Mouse (Mus musculus) midbrain, embryonic 11.5 days (tissue): ENCODE measurements around the gene Vmn1r54. TPM values are rescaled to one million over a fixed set of nuclear protein-coding genes. Genes with fewer than 3 reads are reported as not detected.
"Not testable (repeated sequence)": the region's sequence is repeated elsewhere in the genome, so short reads cannot be mapped to it uniquely, and the experiment has no call there.

ENCODE experiments used
- ATAC-seq: fragments of 200-750 bp; cut with Nextera tagmentation; 2 replicates; pipeline ENCODE4 v1.8.0; 2017; ENCODE audit warnings: moderate TSS enrichment, moderate library complexity; ENCODE audit not compliant: low FRiP score
- DNase-seq: peaks from one replicate; pipeline ENCODE4 v3.0.0; 2015; ENCODE audit warnings: low spot score; ENCODE audit errors: missing footprints
- H3K27ac ChIP-seq: fragments of 300-500 bp; sonication (generic); 2 replicates; pipeline ENCODE4 v1.5.1; 2014; ENCODE audit warnings: low read depth, low read length
- H3K27me3 ChIP-seq: fragments of 300-500 bp; sonication (generic); 2 replicates; pipeline ENCODE4 v1.6.1; 2014; ENCODE audit warnings: mild to moderate bottlenecking, low read length, moderate library complexity, mixed read lengths; ENCODE audit not compliant: control insufficient read depth, insufficient read depth
- H3K36me3 ChIP-seq: fragments of 300-500 bp; sonication (generic); 2 replicates; pipeline ENCODE4 v1.6.1; 2014; ENCODE audit warnings: mild to moderate bottlenecking, low read length, moderate library complexity, mixed read lengths; ENCODE audit not compliant: control insufficient read depth, insufficient read depth
- H3K4me1 ChIP-seq: fragments of 300-500 bp; sonication (generic); 2 replicates; pipeline ENCODE4 v1.6.1; 2014; ENCODE audit warnings: low read length; ENCODE audit not compliant: control insufficient read depth, insufficient read depth
- H3K4me2 ChIP-seq: fragments of 300-500 bp; sonication (generic); 2 replicates; pipeline ENCODE4 v1.6.1; 2014; ENCODE audit warnings: mild to moderate bottlenecking, moderate library complexity
- H3K4me3 ChIP-seq: fragments of 300-500 bp; sonication (generic); 2 replicates; pipeline ENCODE4 v1.5.1; 2014; ENCODE audit warnings: low read depth, low read length
- H3K9ac ChIP-seq: fragments of 300-500 bp; sonication (generic); 2 replicates; pipeline ENCODE4 v1.6.1; 2014; ENCODE audit warnings: low read length
- H3K9me3 ChIP-seq: fragments of 300-500 bp; sonication (generic); 2 replicates; pipeline ENCODE4 v1.6.1; 2016; ENCODE audit warnings: low read length; ENCODE audit not compliant: control insufficient read depth
- WGBS: fragments of 180-500 bp; shearing (Covaris S2); extraction: QIAGEN DNeasy Blood & Tissue Kit; methylation state at CpG from one replicate; pipeline ENCODE4 v1.1.7; 2014; 5-methylcytosine and 5-hydroxymethylcytosine counted together
- polyA plus RNA-seq: library from polyadenylated mRNA; unstranded; fragments of >200 nt; fragmentation: Nextera tagmentation; extraction: Ambion mirVana; gene quantifications from 2 replicates; pipeline ENCODE4 v1.2.1, GENCODE M21; 2014

Vmn1r54 gene
- polyA plus RNA-seq = not detected in 2 replicates

DNA sequence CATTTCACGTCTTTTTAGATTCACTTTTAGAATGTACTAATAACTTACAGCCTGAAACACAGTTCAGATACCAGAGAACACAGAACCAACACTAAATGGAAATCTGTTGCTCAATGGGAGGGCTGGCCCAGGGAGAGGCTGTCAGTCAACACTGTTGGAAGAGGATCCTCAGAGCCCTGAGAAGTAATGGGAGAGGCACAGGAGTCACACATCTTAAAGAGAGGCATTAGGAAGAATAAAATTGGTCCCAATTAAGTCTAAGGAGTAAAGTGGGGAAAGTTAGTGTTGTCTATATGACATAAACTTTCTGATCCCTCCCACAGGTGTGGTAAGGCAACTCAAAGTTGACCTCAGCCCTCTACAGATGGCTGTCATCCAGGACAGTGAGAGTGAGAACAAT, at the start of gene Vmn1r54:
Gene Vmn1r54, plus strand, starts transcription at position 301 of the 400 bp plus-strand sequence.
- no peaks in the 10 kb centered on the region for H3K27me3 ChIP-seq
- H3K9me3 ChIP-seq = no peaks in the 10 kb centered on the region
- H3K9ac ChIP-seq = no peak within 1 kb of the TSS
- H3K4me1 ChIP-seq = no peaks in the 10 kb centered on the region
- WGBS = 83% methylated on average over 1 of the region's 1 CpGs
- H3K36me3 ChIP-seq = no peaks in the 10 kb centered on the region
- no peak within 1 kb of the TSS for H3K27ac ChIP-seq
- no peak within 1 kb of the TSS for H3K4me2 ChIP-seq
- ATAC-seq (no peak), DNase-seq (no peak)
- H3K4me3 ChIP-seq = no peak within 1 kb of the TSS

GRCm38 (mm10) chr6:90202493-90202892, 43.6 kb upstream of the Vmn1r54 start, which contains the start of gene V1ra8:
Gene V1ra8, plus strand, starts transcription at chr6:90202793.
- not testable (repeated sequence) for DNase-seq, H3K9me3 ChIP-seq, H3K36me3 ChIP-seq, ATAC-seq, H3K27me3 ChIP-seq, H3K4me3 ChIP-seq, H3K9ac ChIP-seq, H3K27ac ChIP-seq, H3K4me2 ChIP-seq, H3K4me1 ChIP-seq
- 64% methylated on average over 1 of the region's 2 CpGs for WGBS

DNA sequence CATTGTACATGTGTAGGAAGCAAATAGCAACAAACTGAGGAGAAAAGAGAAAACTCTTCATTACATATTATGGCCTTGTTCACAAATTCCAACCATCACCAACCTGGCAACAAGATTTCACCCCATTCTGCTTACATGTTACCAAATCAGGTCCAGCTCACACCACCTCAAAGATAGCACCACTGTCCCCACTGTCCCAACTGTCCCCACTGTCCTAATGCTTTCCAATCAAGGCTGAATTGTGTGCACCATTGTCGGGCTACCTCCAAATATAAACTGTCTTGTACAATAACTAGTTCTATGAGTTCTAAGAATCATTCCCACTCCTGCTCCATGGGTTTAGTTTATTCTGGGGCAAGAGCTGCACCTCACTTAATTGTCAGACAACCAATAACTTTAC, 21.8 kb upstream of the Vmn1r54 start, which contains the start of gene Vmn1r53:
Gene Vmn1r53, minus strand, starts transcription at position 101 of the 400 bp plus-strand sequence.
- no peak within 1 kb of the TSS for H3K27ac ChIP-seq
- H3K36me3 ChIP-seq = no peaks in the 10 kb centered on the region
- no peak within 1 kb of the TSS for H3K9ac ChIP-seq
- no peaks in the 10 kb centered on the region; the same call in 1 of the 2 replicates for H3K9me3 ChIP-seq
- WGBS = 79% methylated on average over 1 of the region's 1 CpGs
- H3K4me3 ChIP-seq = no peak within 1 kb of the TSS
- ATAC-seq = no peak
- H3K4me1 ChIP-seq = no peaks in the 10 kb centered on the region
- H3K4me2 ChIP-seq = no peak within 1 kb of the TSS
- no peak for DNase-seq
- H3K27me3 ChIP-seq = no peaks in the 10 kb centered on the region

DNA sequence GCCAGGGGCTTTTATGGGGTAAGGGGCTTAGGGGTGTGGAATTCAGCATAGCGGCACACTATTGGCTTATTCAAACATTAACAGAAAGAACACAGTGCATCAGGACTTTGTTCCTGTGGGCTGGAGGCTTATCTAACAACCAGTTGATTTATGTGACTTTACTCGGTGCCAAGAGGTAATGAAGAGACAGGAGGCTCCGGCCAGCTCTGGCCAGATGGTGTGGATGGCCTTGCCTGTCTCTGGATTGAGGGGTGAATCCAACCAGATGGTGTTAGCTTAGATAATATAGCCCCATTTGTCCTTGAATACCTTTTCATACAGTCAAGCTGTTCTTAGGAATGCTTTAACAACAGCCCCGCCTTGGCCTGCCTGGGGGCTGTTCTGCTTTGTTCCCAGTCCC, 14.0 kb upstream of the Vmn1r54 start:
- not testable (repeated sequence) for H3K9me3 ChIP-seq, H3K27me3 ChIP-seq, H3K27ac ChIP-seq, ATAC-seq, H3K4me2 ChIP-seq, DNase-seq, H3K9ac ChIP-seq, H3K36me3 ChIP-seq, H3K4me3 ChIP-seq, H3K4me1 ChIP-seq
- WGBS = 88% methylated on average over 4 of the region's 4 CpGs

GRCm38 (mm10) chr6:90232681-90233080, 13.4 kb upstream of the Vmn1r54 start:
- Histone ChIP-seq H3K9me3 (peaks cover 3% of the 10 kb centered on the region; the same call in 1 of the 2 replicates), H3K9ac (no peak overlapping the region), H3K27me3 (no peaks in the 10 kb centered on the region), H3K4me1 (no peaks in the 10 kb centered on the region), H3K4me3 (no peak overlapping the region), H3K4me2 (no peak overlapping the region), H3K27ac (no peak overlapping the region), H3K36me3 (no peaks in the 10 kb centered on the region)
- no peak for DNase-seq
- 65% methylated on average over 27 of the region's 27 CpGs for WGBS
- ATAC-seq = no peak

GRCm38 (mm10) chr6:90244019-90244418, 2.1 kb upstream of the Vmn1r54 start:
- Histone ChIP-seq H3K4me3 (no peak overlapping the region), H3K9me3 (no peaks in the 10 kb centered on the region)
- 81% methylated on average over 3 of the region's 3 CpGs for WGBS

GRCm38 (mm10) chr6:90288265-90288664, 42.2 kb downstream of the Vmn1r54 start:
- ATAC-seq = no peak
- DNase-seq = no peak
- no peak overlapping the region for H3K27ac ChIP-seq

More at GRCm38 (mm10) chr6:90244019-90244418, 2.1 kb upstream of the Vmn1r54 start:
- H3K36me3 ChIP-seq = no peaks in the 10 kb centered on the region
- H3K4me2 ChIP-seq = no peak overlapping the region
- no peaks in the 10 kb centered on the region for H3K4me1 ChIP-seq
- DNase-seq (no peak), ATAC-seq (no peak)
- H3K27ac ChIP-seq = no peak overlapping the region
- no peak overlapping the region for H3K9ac ChIP-seq
- no peaks in the 10 kb centered on the region for H3K27me3 ChIP-seq

DNA sequence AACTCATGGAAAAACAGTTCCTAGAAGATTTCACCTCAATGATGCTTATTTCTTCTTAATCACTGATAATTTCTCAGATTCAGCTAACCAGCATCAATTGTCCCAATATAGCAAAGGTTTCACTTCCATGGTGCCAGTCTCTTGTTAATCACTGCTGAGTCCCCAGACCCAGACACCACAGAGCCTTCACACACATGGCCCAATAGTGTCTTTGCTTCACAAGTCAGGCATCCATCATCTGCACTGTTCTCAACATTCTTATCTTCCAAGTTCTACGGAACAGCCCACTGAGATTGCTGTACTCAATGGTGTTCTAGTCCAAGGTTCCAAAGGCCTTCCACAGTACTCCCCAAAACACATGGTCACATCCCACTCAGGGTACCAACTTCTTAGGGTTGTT, 54.8 kb downstream of the Vmn1r54 start, which contains the start of gene BC048671:
Gene BC048671, plus strand, starts transcription at position 301 of the 400 bp plus-strand sequence.
- no peaks in the 10 kb centered on the region for H3K27me3 ChIP-seq

More at GRCm38 (mm10) chr6:90288265-90288664, 42.2 kb downstream of the Vmn1r54 start:
- Histone ChIP-seq H3K4me2 (no peak overlapping the region), H3K9ac (no peak overlapping the region), H3K36me3 (no peaks in the 10 kb centered on the region), H3K27me3 (no peaks in the 10 kb centered on the region), H3K4me3 (no peak overlapping the region), H3K4me1 (no peaks in the 10 kb centered on the region), H3K9me3 (no peaks in the 10 kb centered on the region)
- 56% methylated on average over 12 of the region's 12 CpGs for WGBS

DNA sequence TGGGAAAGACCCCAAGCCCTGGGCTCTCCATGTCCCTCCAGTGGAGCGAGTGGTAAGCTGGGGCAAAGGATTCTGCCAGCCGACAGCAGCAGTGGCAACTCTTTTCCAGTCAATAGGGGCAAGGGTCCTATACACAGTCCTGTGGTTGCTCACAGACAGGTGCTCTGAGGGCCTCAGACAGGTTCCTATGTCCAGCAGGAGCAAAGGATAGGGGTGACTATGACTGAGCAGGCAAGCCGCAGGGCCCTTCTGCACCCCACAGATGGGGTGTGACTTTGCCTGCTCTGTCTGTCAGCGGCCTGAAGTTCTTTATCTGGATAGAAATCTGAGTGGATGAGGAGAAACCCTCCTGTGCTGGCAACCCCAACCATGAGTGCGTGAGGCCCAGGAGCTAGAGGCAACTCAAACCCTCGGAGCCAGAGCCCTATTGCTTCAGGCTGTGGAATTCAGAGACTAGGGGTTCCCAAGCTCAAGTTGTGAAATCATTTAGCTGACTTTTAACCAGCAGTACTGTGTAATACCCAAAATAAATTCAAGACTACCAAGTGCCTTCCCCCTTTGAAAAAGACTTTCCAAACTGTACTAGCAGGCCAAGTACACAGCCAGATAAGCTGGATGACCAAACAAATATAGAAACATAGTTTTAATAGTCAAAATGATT, 60.3 kb downstream of the Vmn1r54 start:
- Histone ChIP-seq H3K36me3 (no peaks in the 10 kb centered on the region), H3K4me2 (no peak overlapping the region), H3K27me3 (no peaks in the 10 kb centered on the region), H3K9ac (no peak overlapping the region), H3K9me3 (peaks cover 9% of the 10 kb centered on the region), H3K4me3 (no peak overlapping the region), H3K27ac (no peak overlapping the region), H3K4me1 (no peaks in the 10 kb centered on the region)
- 88% methylated on average over 6 of the region's 6 CpGs for whole genome bisulfite sequencing
- ATAC-seq (no peak), DNase-seq (no peak)

More for the DNA sequence above, 54.8 kb downstream of the Vmn1r54 start, which contains the start of gene BC048671:
- ATAC-seq = no peak
- Histone ChIP-seq H3K4me1 (no peaks in the 10 kb centered on the region), H3K4me3 (no peak within 1 kb of the TSS), H3K36me3 (no peaks in the 10 kb centered on the region), H3K9me3 (no peaks in the 10 kb centered on the region), H3K27ac (no peak within 1 kb of the TSS), H3K9ac (no peak within 1 kb of the TSS), H3K4me2 (no peak within 1 kb of the TSS)
- no peak for DNase-seq
- 100% methylated on average over 1 of the region's 1 CpGs for WGBS
